Mouse (Mus musculus): ENCODE measurements around the gene Tex37. TPM values are rescaled to one million over a fixed set of nuclear protein-coding genes. Genes with fewer than 3 reads are reported as not detected.

Tex37 gene
- polyA plus RNA-seq (2016; fragmentation: Nextera tagmentation; extraction: Ambion mirVana): not detected in 2 replicates

GRCm38 (mm10) chr6:70918827-70919226 is at the start of gene Tex37:
Gene Tex37 (minus strand): TSS chr6:70918927.
- 93% methylated on average over 3 of the region's 3 CpGs for WGBS
- H3K4me1 ChIP-seq: peaks cover 10% of the 10 kb centered on the region
- H3K27ac ChIP-seq: no peak within 1 kb of the TSS
- no peaks in the 10 kb centered on the region for H3K27me3 ChIP-seq (ENCODE audit: low read depth, poor library complexity, severe bottlenecking)
- DNase-seq (ENCODE audit: low spot score): no peak
- no peak within 1 kb of the TSS for H3K4me3 ChIP-seq
- H3K36me3 ChIP-seq: no peaks in the 10 kb centered on the region
- H3K9me3 ChIP-seq (replicated peaks): no peaks in the 10 kb centered on the region

- no peak for DNase-seq (ENCODE audit: low spot score)
- Histone ChIP-seq H3K9me3 (replicated peaks) (no peaks in the 10 kb centered on the region), H3K27me3 (ENCODE audit: low read depth, poor library complexity, severe bottlenecking) (peaks cover 50% of the 10 kb centered on the region), H3K4me1 (peaks cover 14% of the 10 kb centered on the region), H3K36me3 (no peaks in the 10 kb centered on the region), H3K27ac (no peak overlapping the region), H3K4me3 (no peak overlapping the region)
- 76% methylated on average over 4 of the region's 4 CpGs for WGBS
Measured at GRCm38 (mm10) chr6:70968291-70968690, 49.6 kb upstream of the Tex37 start.

- H3K36me3 ChIP-seq: no peaks in the 10 kb centered on the region
- peak overlapping the region; percentile 42 for H3K4me3 ChIP-seq
- peaks cover 14% of the 10 kb centered on the region for H3K4me1 ChIP-seq
- peaks cover 59% of the 10 kb centered on the region for H3K27me3 ChIP-seq (ENCODE audit: low read depth, poor library complexity, severe bottlenecking)
- WGBS: 1% methylated on average over 8 of the region's 8 CpGs
- peak overlapping the region; percentile 58 for H3K27ac ChIP-seq
- no peaks in the 10 kb centered on the region for H3K9me3 ChIP-seq (replicated peaks)
- DNase-seq (ENCODE audit: low spot score): no peak
Measured at GRCm38 (mm10) chr6:70967422-70967821, 48.7 kb upstream of the Tex37 start.

DNA sequence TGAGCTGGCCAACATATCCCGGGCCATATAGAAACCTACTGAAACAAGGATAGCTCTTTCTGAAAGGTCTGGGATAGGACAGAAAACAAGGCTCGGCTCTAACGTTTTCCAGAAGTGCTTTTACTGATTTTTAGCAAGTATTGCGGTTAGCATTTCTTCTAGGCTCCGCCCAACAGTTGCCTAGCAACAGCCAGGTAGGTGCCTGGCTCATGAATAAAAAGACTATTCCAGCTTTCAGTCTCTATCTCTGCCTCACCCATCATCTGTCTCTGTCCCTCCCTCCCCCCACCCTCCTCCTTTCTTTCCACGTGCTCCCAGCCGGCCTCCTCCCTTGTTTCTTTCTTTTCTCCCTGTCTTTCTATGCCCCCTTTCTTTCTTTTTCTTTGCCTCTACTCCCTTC is 47.0 kb upstream of the Tex37 start:
- no peaks in the 10 kb centered on the region for H3K9me3 ChIP-seq (replicated peaks)
- no peak overlapping the region for H3K4me3 ChIP-seq
- H3K27ac ChIP-seq: no peak overlapping the region
- H3K4me1 ChIP-seq: peaks cover 14% of the 10 kb centered on the region
- H3K36me3 ChIP-seq: no peaks in the 10 kb centered on the region
- no peak for DNase-seq (ENCODE audit: low spot score)
- 26% methylated on average over 7 of the region's 7 CpGs for WGBS
- peaks cover 68% of the 10 kb centered on the region for H3K27me3 ChIP-seq (ENCODE audit: low read depth, poor library complexity, severe bottlenecking)

GRCm38 (mm10) chr6:70964116-70964830 is 45.5 kb upstream of the Tex37 start:
- H3K9me3 ChIP-seq (replicated peaks): no peaks in the 10 kb centered on the region
- DNase-seq (ENCODE audit: low spot score): no peak
- peaks cover 14% of the 10 kb centered on the region for H3K4me1 ChIP-seq
- H3K27me3 ChIP-seq (ENCODE audit: low read depth, poor library complexity, severe bottlenecking): peaks cover 79% of the 10 kb centered on the region
- 21% methylated on average over 6 of the region's 6 CpGs for WGBS
- no peak overlapping the region for H3K27ac ChIP-seq
- no peaks in the 10 kb centered on the region for H3K36me3 ChIP-seq
- no peak overlapping the region for H3K4me3 ChIP-seq

- no peak for DNase-seq (ENCODE audit: low spot score)
- H3K4me3 ChIP-seq: peak overlapping the region; percentile 61
- whole genome bisulfite sequencing: 12% methylated on average over 7 of the region's 7 CpGs
- no peaks in the 10 kb centered on the region for H3K36me3 ChIP-seq
- peaks cover 92% of the 10 kb centered on the region for H3K27me3 ChIP-seq (ENCODE audit: low read depth, poor library complexity, severe bottlenecking)
- H3K4me1 ChIP-seq: peaks cover 13% of the 10 kb centered on the region
- no peak overlapping the region for H3K27ac ChIP-seq
- no peaks in the 10 kb centered on the region for H3K9me3 ChIP-seq (replicated peaks)
Measured at GRCm38 (mm10) chr6:70957341-70957940, 38.7 kb upstream of the Tex37 start.

DNA sequence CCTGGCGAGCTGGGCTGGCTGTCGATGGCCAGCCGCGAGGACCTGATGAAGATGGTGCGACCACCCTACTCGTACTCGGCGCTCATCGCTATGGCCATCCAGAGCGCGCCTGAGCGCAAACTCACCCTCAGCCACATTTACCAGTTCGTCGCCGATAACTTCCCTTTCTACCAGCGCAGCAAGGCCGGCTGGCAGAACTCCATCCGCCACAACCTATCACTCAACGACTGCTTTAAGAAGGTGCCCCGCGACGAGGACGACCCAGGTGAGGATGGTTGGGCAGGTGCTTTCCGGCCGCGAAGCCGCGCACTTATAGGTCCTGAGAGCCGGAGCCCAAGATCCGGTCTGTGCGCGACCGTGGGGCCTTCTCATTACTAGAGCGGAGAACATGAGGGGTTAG is 38.2 kb upstream of the Tex37 start:
- Histone ChIP-seq H3K4me3 (peak overlapping the region; percentile 61), H3K9me3 (replicated peaks) (no peaks in the 10 kb centered on the region), H3K36me3 (no peaks in the 10 kb centered on the region), H3K27ac (no peak overlapping the region), H3K27me3 (ENCODE audit: low read depth, poor library complexity, severe bottlenecking) (peaks cover 94% of the 10 kb centered on the region), H3K4me1 (peaks cover 13% of the 10 kb centered on the region)
- WGBS: under 1% methylated on average over 34 of the region's 34 CpGs
- DNase-seq (ENCODE audit: low spot score): peak; percentile 55

DNA sequence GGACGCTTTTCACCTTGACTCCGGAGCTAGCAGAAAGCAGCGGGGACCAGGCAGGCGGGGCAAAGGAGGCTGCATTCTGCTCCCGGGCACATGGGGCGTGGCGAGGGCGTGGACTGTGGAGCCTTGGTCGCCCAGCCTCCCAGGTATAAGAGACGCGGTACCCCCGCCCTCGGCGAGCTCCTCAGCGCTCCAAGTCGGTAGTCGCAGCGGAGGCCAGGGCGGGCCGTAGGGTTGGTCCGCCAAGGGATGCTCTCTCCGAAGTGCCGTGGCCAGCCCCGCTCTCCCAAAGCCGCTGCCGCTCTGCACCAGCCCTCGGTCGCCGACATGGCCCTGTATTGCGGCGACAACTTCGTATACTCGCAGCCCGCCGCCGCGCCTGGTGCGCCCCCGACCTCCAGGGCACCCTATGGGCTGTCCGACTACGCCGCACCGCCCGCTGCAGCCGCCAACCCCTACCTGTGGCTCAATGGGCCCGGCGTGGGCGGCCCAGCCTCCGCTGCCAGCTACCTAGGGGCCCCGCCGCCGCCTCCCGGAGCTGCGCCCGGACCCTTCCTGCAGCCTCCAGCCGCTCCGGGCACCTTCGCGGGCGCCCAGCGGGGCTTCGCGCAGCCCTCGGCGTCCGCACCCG is 37.7 kb upstream of the Tex37 start, which contains the start of gene Foxi3:
Foxi3 (plus strand) TSS at position 247 of the 628 bp plus-strand sequence.
- peaks cover 92% of the 10 kb centered on the region for H3K27me3 ChIP-seq (ENCODE audit: low read depth, poor library complexity, severe bottlenecking)
- H3K27ac ChIP-seq: 0 out of 2 replicates have a peak within 1 kb of the TSS, but pooled peaks have one; percentile 21
- WGBS: under 1% methylated on average over 67 of the region's 67 CpGs
- no peaks in the 10 kb centered on the region for H3K36me3 ChIP-seq
- peak; percentile 86 for DNase-seq (ENCODE audit: low spot score)
- peaks cover 13% of the 10 kb centered on the region for H3K4me1 ChIP-seq
- H3K9me3 ChIP-seq (replicated peaks): no peaks in the 10 kb centered on the region
- H3K4me3 ChIP-seq: peak within 1 kb of the TSS; percentile 61

GRCm38 (mm10) chr6:70955841-70956240 is 37.1 kb upstream of the Tex37 start:
- peak overlapping the region; percentile 61 for H3K4me3 ChIP-seq
- H3K9me3 ChIP-seq (replicated peaks): no peaks in the 10 kb centered on the region
- 2% methylated on average over 12 of the region's 12 CpGs for WGBS
- no peak overlapping the region for H3K27ac ChIP-seq
- no peak for DNase-seq (ENCODE audit: low spot score)
- H3K27me3 ChIP-seq (ENCODE audit: low read depth, poor library complexity, severe bottlenecking): peaks cover 87% of the 10 kb centered on the region
- peaks cover 13% of the 10 kb centered on the region for H3K4me1 ChIP-seq
- H3K36me3 ChIP-seq: no peaks in the 10 kb centered on the region

DNA sequence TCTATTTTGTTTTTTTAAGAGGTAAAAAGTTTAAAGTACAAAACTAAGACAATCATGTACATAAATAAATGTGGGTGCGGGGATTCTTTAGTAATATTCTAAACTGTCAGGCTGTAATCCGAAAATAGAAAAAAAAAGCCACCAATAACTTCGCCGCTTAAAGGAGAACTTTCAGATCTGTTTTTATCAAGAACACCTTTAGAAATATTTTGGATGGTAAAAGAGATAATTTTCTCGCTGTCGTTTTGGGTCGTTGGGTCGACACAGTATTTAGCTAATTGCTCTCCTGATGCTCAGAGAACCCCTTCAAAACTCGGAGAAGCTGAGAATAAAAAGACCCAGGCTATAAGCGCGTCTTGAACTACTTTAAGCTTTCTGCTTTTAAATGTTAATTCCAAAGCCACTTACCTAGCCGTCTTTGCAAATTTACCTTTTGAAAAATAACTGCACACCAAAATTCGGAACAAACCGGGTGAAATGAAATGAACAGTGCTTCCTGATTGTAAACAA is 36.6 kb upstream of the Tex37 start:
- Histone ChIP-seq H3K4me3 (no peak overlapping the region), H3K4me1 (peaks cover 13% of the 10 kb centered on the region), H3K27me3 (ENCODE audit: low read depth, poor library complexity, severe bottlenecking) (peaks cover 82% of the 10 kb centered on the region), H3K36me3 (no peaks in the 10 kb centered on the region), H3K9me3 (replicated peaks) (no peaks in the 10 kb centered on the region), H3K27ac (no peak overlapping the region)
- 4% methylated on average over 14 of the region's 14 CpGs for WGBS
- no peak for DNase-seq (ENCODE audit: low spot score)

GRCm38 (mm10) chr6:70954040-70954439 is 35.3 kb upstream of the Tex37 start:
- DNase-seq (ENCODE audit: low spot score): no peak
- peaks cover 13% of the 10 kb centered on the region for H3K4me1 ChIP-seq
- no peak overlapping the region for H3K4me3 ChIP-seq
- 16% methylated on average over 6 of the region's 6 CpGs for WGBS
- no peak overlapping the region for H3K27ac ChIP-seq
- H3K9me3 ChIP-seq (replicated peaks): no peaks in the 10 kb centered on the region
- H3K36me3 ChIP-seq: no peaks in the 10 kb centered on the region
- H3K27me3 ChIP-seq (ENCODE audit: low read depth, poor library complexity, severe bottlenecking): peaks cover 69% of the 10 kb centered on the region

DNA sequence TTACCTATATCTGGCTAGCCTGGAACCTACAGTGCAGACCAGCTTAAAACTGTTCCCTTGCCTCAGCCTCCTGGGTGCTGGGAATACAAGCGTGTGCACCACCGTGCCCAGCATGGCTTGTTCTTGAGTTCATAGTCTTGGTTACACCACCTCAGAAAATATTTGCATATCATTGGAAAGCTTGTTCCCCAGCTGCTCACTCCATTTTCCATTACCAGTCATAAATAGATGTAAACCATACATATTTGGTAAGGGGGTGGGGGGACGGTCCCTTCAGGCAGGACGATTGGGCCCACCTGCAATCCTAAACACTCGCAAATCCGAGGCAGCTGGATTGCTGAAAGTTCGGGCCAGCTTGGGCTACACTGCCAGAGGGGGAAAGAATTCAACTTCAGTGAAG is 34.5 kb upstream of the Tex37 start:
- Histone ChIP-seq H3K4me1 (peaks cover 13% of the 10 kb centered on the region), H3K4me3 (no peak overlapping the region), H3K9me3 (replicated peaks) (no peaks in the 10 kb centered on the region), H3K27ac (no peak overlapping the region), H3K27me3 (ENCODE audit: low read depth, poor library complexity, severe bottlenecking) (peaks cover 61% of the 10 kb centered on the region), H3K36me3 (no peaks in the 10 kb centered on the region)
- DNase-seq (ENCODE audit: low spot score): no peak
- WGBS: 79% methylated on average over 7 of the region's 7 CpGs

- H3K4me3 ChIP-seq: no peak overlapping the region
- WGBS: 88% methylated on average over 2 of the region's 2 CpGs
- peaks cover 12% of the 10 kb centered on the region; the same call in 1 of the 2 replicates for H3K4me1 ChIP-seq
- no peaks in the 10 kb centered on the region for H3K36me3 ChIP-seq
- DNase-seq (ENCODE audit: low spot score): no peak
- H3K9me3 ChIP-seq (replicated peaks): no peaks in the 10 kb centered on the region
- H3K27me3 ChIP-seq (ENCODE audit: low read depth, poor library complexity, severe bottlenecking): no peaks in the 10 kb centered on the region
- H3K27ac ChIP-seq: no peak overlapping the region
Measured at GRCm38 (mm10) chr6:70931801-70932200, 13.1 kb upstream of the Tex37 start.

All from limb, embryonic 10.5 days (tissue).